Mouse (Mus musculus) yolk sac, embryonic 10.5 days (tissue): ENCODE data around the gene Ldb3.

Experiments used
- DNase-seq: peaks from one replicate; pipeline ENCODE4 v3.0.0-alpha.2; 2017; ENCODE audit warnings: low spot score

Gene Ldb3

GRCm38 (mm10) chr14:34508187-34508840 is 80.2 kb downstream of the Ldb3 start:
- DNase-seq, result no peak

DNA sequence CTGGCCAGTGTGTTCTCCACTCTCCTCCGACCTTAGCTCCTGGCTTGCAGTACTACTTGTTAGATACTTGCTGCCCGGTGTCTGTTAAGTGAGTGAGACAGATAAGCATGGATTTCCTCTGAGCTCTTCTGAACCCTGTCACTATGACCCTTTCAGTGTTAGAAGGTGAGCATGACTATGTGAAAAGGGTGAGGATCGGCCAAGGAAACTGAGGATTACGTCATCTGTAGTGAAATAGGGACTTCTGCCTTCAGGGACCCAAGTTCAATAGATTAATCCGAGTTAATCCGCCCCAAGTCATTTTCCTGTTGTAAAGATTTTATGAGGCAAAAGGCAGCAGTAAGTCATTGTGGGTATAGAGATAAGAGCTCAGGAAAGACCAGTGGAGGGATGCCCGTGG is 83.2 kb downstream of the Ldb3 start:
- peak; percentile 42 for DNase-seq

- DNase-seq, result no peak
These were observed 84.1 kb downstream of the Ldb3 start for GRCm38 (mm10) chr14:34504377-34504776.

DNA sequence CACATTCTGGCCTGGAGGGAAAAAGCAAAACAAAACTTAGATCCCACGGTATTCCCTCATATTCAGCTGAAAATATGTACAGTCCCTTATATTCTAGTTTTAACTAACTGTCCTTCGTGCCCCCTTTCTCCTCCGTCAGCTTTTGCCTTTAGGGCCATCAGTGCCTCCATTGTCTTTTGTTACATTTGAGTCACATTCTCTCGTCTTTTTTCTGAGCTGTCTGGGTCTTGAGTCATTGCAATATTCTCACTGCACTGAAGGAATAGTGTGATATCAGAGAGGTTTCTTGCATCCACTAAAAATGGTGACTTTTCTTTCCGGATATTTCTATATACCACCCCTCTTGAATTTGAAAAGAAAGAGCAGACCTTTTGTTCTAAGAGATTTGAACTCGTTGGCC is 84.7 kb downstream of the Ldb3 start:
- no peak for DNase-seq

GRCm38 (mm10) chr14:34503325-34503647 is 85.2 kb downstream of the Ldb3 start, which contains the start of gene Bmpr1a:
Bmpr1a (minus strand) TSS chr14:34503341.
- DNase-seq, result no peak

GRCm38 (mm10) chr14:34502475-34503324 is 85.8 kb downstream of the Ldb3 start:
- peak; percentile 92 for DNase-seq

- peak; percentile 68 for DNase-seq
These were observed 86.5 kb downstream of the Ldb3 start for GRCm38 (mm10) chr14:34501804-34502474.

- no peak for DNase-seq
These were observed 87.1 kb downstream of the Ldb3 start for GRCm38 (mm10) chr14:34501447-34501803.

GRCm38 (mm10) chr14:34500309-34500708 is 88.2 kb downstream of the Ldb3 start:
- DNase-seq, result no peak

GRCm38 (mm10) chr14:34499664-34500063 is 88.8 kb downstream of the Ldb3 start:
- DNase-seq, result no peak

- no peak for DNase-seq
These were observed 91.1 kb downstream of the Ldb3 start for GRCm38 (mm10) chr14:34497346-34497745.

- no peak for DNase-seq
These were observed 94.8 kb downstream of the Ldb3 start for GRCm38 (mm10) chr14:34493682-34494081.

- no peak for DNase-seq
These were observed 95.8 kb downstream of the Ldb3 start for GRCm38 (mm10) chr14:34492688-34493087.

GRCm38 (mm10) chr14:34490965-34491364 is 97.5 kb downstream of the Ldb3 start:
- no peak for DNase-seq

GRCm38 (mm10) chr14:34489928-34490327 is 98.6 kb downstream of the Ldb3 start:
- no peak for DNase-seq

GRCm38 (mm10) chr14:34486169-34486568 is 102.3 kb downstream of the Ldb3 start:
- DNase-seq, result no peak

DNA sequence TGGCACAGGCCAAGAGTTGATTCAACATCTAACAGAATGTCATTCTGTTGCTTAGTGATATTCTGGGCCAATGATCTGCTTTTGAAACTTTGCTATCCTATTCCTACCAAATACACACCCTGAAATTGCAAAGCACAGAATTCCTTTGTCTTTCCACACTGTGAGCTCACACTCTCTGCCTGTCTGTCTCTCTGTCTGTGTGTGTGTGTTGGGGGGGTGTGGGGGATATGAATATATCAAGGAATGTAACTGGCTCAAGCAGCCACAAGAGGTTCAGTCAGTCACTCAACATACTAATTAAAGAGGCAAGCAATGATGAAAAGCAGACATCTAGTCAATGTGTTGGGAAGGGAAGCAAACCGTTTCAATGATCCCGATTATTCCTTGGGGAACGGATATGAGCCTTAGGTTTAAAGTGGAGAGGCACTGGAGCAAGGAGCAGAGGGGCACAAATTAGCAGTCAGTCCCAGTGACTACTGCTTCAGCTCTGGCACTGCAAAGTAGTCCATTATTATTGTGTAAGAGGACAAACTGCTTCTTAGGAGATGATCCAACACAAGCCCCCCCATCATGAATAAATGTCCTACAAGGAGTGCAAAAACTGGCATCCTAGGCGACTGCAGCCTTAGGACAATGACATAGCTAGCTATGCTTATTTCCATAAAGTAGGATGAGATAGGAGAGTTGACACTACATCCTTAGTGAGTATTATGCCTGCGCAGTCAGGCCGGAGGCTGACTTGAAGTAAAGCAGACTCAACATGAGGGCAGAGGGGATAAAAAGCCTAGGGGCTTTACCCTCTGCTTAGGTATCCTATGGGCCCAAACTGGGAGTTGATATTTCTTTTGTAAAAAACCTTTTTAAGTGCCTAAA is 104.8 kb downstream of the Ldb3 start:
- no peak for DNase-seq
